Mouse (Mus musculus) heart, postnatal 4 days (tissue): ENCODE results near the gene Ppef1. TPM values are rescaled to one million over a fixed set of nuclear protein-coding genes. Genes with fewer than 3 reads are reported as not detected.
"Not testable (repeated sequence)": the region's sequence is repeated elsewhere in the genome, so short reads cannot be mapped to it uniquely, and the experiment has no call there.

ENCODE experiments used
- DNase-seq: peaks from one replicate; pipeline ENCODE4 v3.0.0; 2021
- total RNA-seq, 2 experiments: library from RNA; stranded (reverse); gene quantifications; 2 replicates each; pipeline ENCODE4 v1.2.3; 2021

The Ppef1 gene
- total RNA-seq = under 1 TPM in 1 of 2 experiments, not detected in 1; 0.16 TPM

- DNase-seq = no peak
Measured at GRCm38 (mm10) chrX:160735650-160736049, at the start of gene Ppef1. Ppef1 (minus strand) TSS chrX:160735765.

DNA sequence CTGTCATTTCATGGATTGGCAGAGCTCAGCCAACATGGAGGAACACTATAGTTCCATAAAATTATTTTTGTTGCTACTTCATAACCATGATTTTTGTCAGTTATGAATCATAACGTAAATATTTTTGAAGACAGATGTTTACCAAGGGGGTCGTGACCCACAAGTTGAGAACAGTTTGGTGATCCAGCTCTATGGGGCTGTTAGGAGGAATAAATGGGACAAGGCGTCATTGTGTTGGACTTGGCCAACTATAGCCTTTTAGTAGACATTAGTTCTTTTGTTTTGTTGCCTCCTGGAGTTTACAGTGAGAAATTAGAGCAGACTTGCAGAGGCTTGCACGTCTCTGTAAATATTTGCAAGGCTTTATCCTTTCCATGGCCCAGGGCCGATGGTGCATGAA, 46.7 kb upstream of the Ppef1 start:
- no peak for DNase-seq

DNA sequence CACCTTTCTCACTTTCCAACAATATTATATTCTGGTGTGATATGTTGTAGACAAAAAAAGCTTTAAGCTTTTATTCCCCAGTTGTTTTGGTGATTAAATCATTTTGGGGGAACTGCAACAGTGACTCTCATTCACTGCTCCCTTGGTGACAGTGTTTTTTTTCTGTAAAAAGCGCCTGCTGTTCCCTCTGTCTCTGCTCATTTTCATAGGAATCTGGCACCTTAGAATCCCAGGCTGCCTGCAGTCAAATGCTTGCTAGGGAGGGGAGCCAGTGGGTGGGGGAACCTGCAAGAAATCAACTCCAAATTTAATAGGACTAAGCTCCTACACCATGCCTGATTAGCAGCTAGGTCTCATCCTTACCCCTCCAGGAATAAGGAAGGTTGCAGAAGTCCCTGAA, 37.5 kb upstream of the Ppef1 start:
- no peak for DNase-seq

GRCm38 (mm10) chrX:160769622-160770021, 34.1 kb upstream of the Ppef1 start:
- DNase-seq = not testable (repeated sequence)

- DNase-seq = no peak
Measured at GRCm38 (mm10) chrX:160767713-160768112, 32.1 kb upstream of the Ppef1 start, which contains the start of gene Rs1. Rs1 (plus strand) TSS chrX:160768013.

GRCm38 (mm10) chrX:160766233-160766616, 30.7 kb upstream of the Ppef1 start:
- DNase-seq = no peak

- DNase-seq = peak; percentile 95
Measured at GRCm38 (mm10) chrX:160765389-160766232, 30.0 kb upstream of the Ppef1 start.

- DNase-seq = no peak
Measured at GRCm38 (mm10) chrX:160750808-160751207, 15.2 kb upstream of the Ppef1 start.

DNA sequence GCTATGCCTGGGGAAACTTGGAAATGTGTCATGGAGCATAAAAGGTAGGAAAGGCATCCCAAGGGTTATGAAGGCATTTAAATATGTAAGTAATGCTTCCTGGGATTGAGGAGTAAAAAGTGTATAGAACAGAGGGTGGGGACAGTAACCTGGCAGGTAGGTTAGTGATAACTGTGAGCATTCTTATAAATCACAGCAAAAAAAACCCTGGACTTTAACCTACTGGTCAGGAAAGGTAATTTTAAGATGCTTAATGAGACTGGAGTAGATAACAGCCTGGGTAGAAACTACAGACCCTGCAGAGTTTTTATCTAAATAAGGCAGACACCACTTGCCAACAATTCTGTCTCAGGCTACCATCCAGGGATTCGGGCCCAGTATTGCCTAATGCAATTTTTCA, 13.1 kb upstream of the Ppef1 start:
- no peak for DNase-seq

DNA sequence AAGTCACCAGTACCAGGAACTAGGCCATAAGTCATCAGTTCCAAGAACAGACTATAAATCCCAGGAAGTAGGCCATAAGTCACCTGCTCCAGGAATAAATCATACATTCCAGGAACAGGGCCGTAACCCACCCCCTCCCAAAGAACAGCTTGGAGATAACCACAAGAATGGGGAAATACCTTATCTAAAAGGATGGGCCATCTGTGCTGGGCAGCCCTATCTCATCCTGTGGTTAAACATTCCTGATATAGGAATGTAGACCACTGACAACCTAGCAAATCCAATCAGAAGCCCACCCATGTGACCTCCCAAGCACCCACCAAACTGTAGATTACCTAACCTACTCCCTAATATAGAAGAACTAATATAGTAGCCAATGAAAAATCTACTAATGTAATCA, 9.8 kb upstream of the Ppef1 start:
- no peak for DNase-seq

- DNase-seq = no peak
Measured at GRCm38 (mm10) chrX:160699171-160699570, 36.4 kb downstream of the Ppef1 start.

DNA sequence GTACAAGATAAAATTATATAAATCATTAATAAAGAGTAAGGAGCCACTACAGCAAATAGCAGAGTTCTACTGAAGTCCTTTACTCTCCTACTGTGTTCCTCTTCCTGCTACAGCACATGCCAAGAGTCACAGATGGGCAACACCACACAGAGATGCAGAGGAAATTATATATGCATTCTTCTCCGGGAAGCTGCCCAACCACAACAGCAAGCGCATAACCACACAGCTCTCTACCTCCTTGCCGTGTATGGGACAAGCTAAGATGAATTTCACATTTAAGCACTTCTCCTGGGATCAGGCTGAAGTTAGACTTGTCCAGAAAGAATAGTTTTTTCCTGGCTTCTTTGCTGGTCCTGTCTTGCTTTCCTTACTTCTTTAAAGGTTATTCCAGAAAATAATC, 44.0 kb downstream of the Ppef1 start:
- DNase-seq = no peak

GRCm38 (mm10) chrX:160690094-160690493, 45.5 kb downstream of the Ppef1 start:
- no peak for DNase-seq

DNA sequence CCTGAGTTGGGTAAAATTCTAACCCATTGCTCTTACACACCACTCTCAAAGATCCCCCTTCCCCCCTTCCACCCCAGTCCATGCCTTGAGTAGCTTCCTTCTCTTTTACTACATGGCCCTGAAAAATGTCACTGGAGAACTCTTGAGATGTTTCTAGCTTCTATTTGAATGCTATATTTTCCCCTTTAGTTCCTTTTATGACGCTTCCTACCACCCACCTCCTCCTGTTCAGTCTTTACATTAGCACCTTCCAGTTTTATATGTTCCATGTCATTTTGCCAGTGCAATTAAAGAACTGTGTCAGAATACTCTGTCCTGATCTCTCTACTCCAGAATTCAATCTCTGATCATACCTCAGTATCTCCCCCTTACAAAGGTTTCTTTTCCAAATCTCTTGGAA, 65.6 kb downstream of the Ppef1 start:
- DNase-seq = no peak

- no peak for DNase-seq
Measured at GRCm38 (mm10) chrX:160610882-160611644, 124.5 kb downstream of the Ppef1 start.

GRCm38 (mm10) chrX:160610482-160610881, 125.1 kb downstream of the Ppef1 start:
- no peak for DNase-seq

DNA sequence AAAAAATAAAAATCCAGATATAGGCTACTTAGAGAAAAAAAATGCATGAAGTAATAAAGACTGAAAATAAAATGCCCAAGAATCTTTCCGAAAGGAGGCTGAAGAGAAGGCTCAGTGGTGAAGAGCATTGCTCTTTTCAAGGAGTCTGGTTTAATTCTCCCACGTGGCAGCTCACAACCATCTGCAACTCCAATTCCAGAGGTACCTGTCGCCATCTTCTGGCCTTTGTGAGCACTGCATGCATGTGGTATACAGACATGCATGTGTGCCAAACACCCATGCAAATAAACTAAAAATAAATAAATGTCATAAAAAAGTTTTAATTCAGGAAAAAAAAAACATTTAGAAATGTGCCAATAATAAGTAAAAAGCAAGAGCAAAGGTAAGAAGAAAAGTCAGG, 125.7 kb downstream of the Ppef1 start:
- peak; percentile 54 for DNase-seq

GRCm38 (mm10) chrX:160603981-160604541, 131.5 kb downstream of the Ppef1 start:
- DNase-seq = peak; percentile 30

GRCm38 (mm10) chrX:160603316-160603715, 132.2 kb downstream of the Ppef1 start:
- no peak for DNase-seq

- DNase-seq = no peak
Measured at GRCm38 (mm10) chrX:160602770-160603169, 132.8 kb downstream of the Ppef1 start.

DNA sequence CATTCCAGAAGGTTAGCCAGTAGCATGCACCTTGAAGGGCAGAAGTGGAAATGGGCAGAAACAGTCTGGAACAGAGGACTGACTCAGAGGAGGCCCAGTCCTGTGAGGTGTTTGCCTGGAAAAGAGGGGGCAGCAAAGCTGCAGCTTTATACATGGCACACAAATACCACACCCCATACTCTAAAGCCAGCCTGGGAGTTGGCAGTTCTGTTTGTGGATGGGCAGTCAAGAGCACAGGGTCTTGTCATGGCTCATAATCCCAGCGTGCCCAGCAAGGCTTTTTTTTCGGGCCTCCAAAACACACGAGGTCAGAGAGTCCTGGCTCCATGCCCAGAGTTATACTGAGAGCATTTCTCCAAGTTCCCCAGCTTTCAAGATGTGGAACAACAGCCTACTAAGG, 134.5 kb downstream of the Ppef1 start:
- peak; percentile 46 for DNase-seq

DNA sequence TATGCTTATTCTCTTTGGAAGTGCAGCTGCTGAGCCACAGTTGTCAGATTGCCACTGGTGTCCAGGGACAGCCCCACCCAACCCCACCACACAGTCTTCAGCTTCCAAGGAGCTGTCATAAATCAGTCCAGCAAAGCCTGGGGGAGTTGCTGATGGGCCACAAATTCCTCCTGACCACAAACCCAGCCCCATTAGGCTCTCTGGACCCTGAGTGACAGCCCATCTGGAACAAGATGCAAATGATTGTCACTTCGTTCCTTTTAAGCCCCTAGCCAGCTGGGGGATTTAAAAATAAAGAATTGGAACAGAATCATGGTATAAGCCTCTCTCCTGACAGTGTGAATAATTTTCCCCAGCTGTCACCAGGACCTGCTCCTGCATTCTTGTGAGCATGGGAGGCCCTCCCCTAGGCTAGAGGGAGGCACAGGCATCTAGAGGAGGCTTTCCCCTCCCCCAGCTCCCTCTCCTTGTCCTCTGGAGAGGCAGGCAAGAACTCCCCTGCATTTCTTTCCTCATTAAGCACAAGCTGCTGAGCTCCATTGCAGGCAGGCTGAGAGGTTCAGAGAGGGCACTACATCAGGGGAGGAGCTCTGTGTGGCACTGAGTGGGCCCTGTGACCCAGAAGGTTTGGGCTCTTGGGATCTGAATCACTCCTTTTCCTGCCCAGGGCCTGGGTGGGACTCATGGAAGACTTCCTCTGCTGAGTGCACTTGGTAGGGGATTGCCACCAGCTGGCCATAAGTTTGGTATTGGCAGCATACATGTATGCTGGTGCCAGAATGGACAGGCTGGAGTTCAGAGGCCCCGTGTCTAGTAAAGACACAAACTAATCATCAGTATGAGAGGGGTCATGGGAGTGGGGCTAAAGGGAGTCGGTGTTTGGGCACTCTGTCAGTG, 136.8 kb downstream of the Ppef1 start:
- peak; percentile 34 for DNase-seq
